ENCODE assay signal across 9 mouse cellular contexts in the genomic region with DNA sequence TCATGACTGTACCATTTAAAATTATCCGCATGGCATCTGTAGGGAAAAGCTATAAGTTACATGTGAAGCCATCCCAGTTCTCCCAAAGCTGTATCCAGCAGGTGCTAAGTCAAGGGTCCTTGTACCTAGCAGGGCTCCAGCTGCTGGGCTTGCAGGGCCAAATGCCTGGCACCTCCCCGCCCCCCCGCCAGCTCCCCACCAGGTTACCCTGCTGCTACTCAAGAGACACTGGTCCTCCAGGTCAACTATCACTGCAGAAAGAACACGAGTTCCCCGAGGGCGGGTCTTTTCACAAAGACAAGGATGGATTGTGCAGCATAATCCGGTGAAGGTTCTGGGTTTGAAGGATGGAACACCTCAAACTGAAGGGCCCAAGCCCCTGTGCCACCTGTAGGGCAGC. TPM values are rescaled to one million over a fixed set of nuclear protein-coding genes. Genes with fewer than 3 reads are reported as not detected.
DNase-seq lines count a peak whose midpoint lies in the region; ATAC-seq and TF ChIP-seq lines count a peak whose summit lies in the region.
"Had no signal": no experiment of that assay in that cellular context is flagged by ENCODE, and none has a peak within 500 bp of the region (broad histone marks: within the 10 kb centered on the region; RNA-seq: fewer than 3 reads in every experiment).

No protein-coding gene starts in this region.

- H3K36me3 ChIP-seq in kidney, postnatal 0 days (ENCODE audit: insufficient read depth, low read length), result no peaks in the 10 kb centered on the region
- no peaks in the 10 kb centered on the region for H3K36me3 ChIP-seq in forebrain, embryonic 10.5 days (replicated peaks)
- H3K36me3 ChIP-seq in intestine, postnatal 0 days (ENCODE audit: control insufficient read depth, insufficient read depth), result no peaks in the 10 kb centered on the region
- no peaks in the 10 kb centered on the region for H3K36me3 ChIP-seq in neural tube, embryonic 13.5 days

- H3K27me3 ChIP-seq in kidney, postnatal 0 days (ENCODE audit: insufficient read depth, low read length), result 0 out of 2 replicates have a peak, but pooled peaks cover 11% of the 10 kb centered on the region
- peaks cover 70% of the 10 kb centered on the region for H3K27me3 ChIP-seq in forebrain, embryonic 10.5 days (ENCODE audit: poor library complexity, severe bottlenecking)
- peaks cover 31% of the 10 kb centered on the region for H3K27me3 ChIP-seq in intestine, postnatal 0 days (replicated peaks; ENCODE audit: control insufficient read depth, insufficient read depth, low read length)
- peaks cover 31% of the 10 kb centered on the region for H3K27me3 ChIP-seq in neural tube, embryonic 13.5 days

- no peak for ATAC-seq in kidney, postnatal 0 days (replicated peaks; ENCODE audit: low FRiP score, low read depth)
- no peak for ATAC-seq in intestine, postnatal 0 days
- ATAC-seq in neural tube, embryonic 13.5 days (ENCODE audit: low read depth), result no peak
- no peak for ATAC-seq in granulocyte monocyte progenitor cell, adult 5-6 weeks (replicated peaks; ENCODE audit: poor library complexity, severe bottlenecking)

- no peak overlapping the region for H3K27ac ChIP-seq in kidney, postnatal 0 days
- no peak overlapping the region for H3K27ac ChIP-seq in forebrain, embryonic 10.5 days
- H3K27ac ChIP-seq in intestine, postnatal 0 days (ENCODE audit: low read depth, low read length), result no peak overlapping the region
- no peak overlapping the region for H3K27ac ChIP-seq in neural tube, embryonic 13.5 days (replicated peaks)

- 0 out of 2 replicates have a peak, but pooled peaks cover 5% of the 10 kb centered on the region for H3K4me1 ChIP-seq in kidney, postnatal 0 days (replicated peaks; ENCODE audit: insufficient read depth, low read length)
- H3K4me1 ChIP-seq in forebrain, embryonic 10.5 days, result peaks cover 21% of the 10 kb centered on the region
- 0 out of 2 replicates have a peak, but pooled peaks cover 3% of the 10 kb centered on the region for H3K4me1 ChIP-seq in intestine, postnatal 0 days (replicated peaks; ENCODE audit: control insufficient read depth, insufficient read depth, low read length)
- peaks cover 13% of the 10 kb centered on the region for H3K4me1 ChIP-seq in neural tube, embryonic 13.5 days (replicated peaks)

- 38% methylated on average over 7 of the region's 7 CpGs for WGBS in kidney, postnatal 0 days
- 34% methylated on average over 7 of the region's 7 CpGs for WGBS in forebrain, embryonic 10.5 days
- 44% methylated on average over 7 of the region's 7 CpGs for WGBS in intestine, postnatal 0 days
- WGBS in neural tube, embryonic 13.5 days, result 27% methylated on average over 7 of the region's 7 CpGs

- H3K9me3 ChIP-seq in kidney, postnatal 0 days (replicated peaks; ENCODE audit: low read length), result no peaks in the 10 kb centered on the region
- peaks cover 22% of the 10 kb centered on the region for H3K9me3 ChIP-seq in forebrain, embryonic 10.5 days
- H3K9me3 ChIP-seq in intestine, postnatal 0 days (ENCODE audit: control insufficient read depth), result no peaks in the 10 kb centered on the region
- no peaks in the 10 kb centered on the region for H3K9me3 ChIP-seq in neural tube, embryonic 13.5 days

- no peak for TF ChIP-seq CTCF in kidney, postnatal 0 days (IDR thresholded peaks at IDR 0.05; ENCODE audit: low read depth)
- TF ChIP-seq CTCF in intestine, postnatal 0 days (IDR thresholded peaks at IDR 0.05; ENCODE audit: low read depth), result no peak

- no peak for DNase-seq in kidney, postnatal 0 days (ENCODE audit: low spot score)
- DNase-seq in kidney, postnatal 25 days, result no peak
- no peak for DNase-seq in forebrain, embryonic 10.5 days (ENCODE audit: extremely low spot score, low spot score)
- DNase-seq in right cerebral cortex, postnatal 10 days (ENCODE audit: low spot score in 2 of 2), result no peak
- no peak for DNase-seq in right cerebral cortex, postnatal 36 days (ENCODE audit: low spot score in 2 of 2)
- DNase-seq: cerebellum, adult 11-12 months had no signal

- H3K4me3 ChIP-seq in kidney, postnatal 0 days (replicated peaks; ENCODE audit: low read depth, low read length), result peak overlapping the region; percentile 59
- H3K4me3 ChIP-seq in forebrain, embryonic 10.5 days, result peak overlapping the region; percentile 74
- peak overlapping the region; percentile 59 for H3K4me3 ChIP-seq in intestine, postnatal 0 days (ENCODE audit: low read depth, low read length)
- peak overlapping the region; percentile 53 for H3K4me3 ChIP-seq in neural tube, embryonic 13.5 days

- peak overlapping the region; percentile 98 for H3K4me2 ChIP-seq in kidney, postnatal 0 days (ENCODE audit: low read length)
- H3K4me2 ChIP-seq in intestine, postnatal 0 days (replicated peaks; ENCODE audit: low read depth), result peak overlapping the region; percentile 93
- H3K4me2 ChIP-seq in neural tube, embryonic 13.5 days, result peak overlapping the region; percentile 60

- H3K9ac ChIP-seq in kidney, postnatal 0 days (ENCODE audit: low read depth, low read length), result no peak overlapping the region
- H3K9ac ChIP-seq in intestine, postnatal 0 days (ENCODE audit: low read depth, low read length), result no peak overlapping the region
- peak overlapping the region; percentile 69 for H3K9ac ChIP-seq in neural tube, embryonic 13.5 days

RNA-seq across cellular contexts. Expression of gene Lrrc27, which starts 25.5 kb away (rescaled TPM):
- polyA plus RNA-seq in kidney, postnatal 0 days (2015; fragmentation: Nextera tagmentation; extraction: Ambion mirVana), result 2.1 and 4.1 TPM in 2 replicates
- polyA plus RNA-seq in forebrain, embryonic 10.5 days (2016; fragmentation: Nextera tagmentation; extraction: Ambion mirVana), result 5.1 and 7.1 TPM in 2 replicates
- 2.0 and 2.5 TPM in 2 replicates for polyA plus RNA-seq in intestine, postnatal 0 days (2015; fragmentation: Nextera tagmentation; extraction: Ambion mirVana)
- 5.2 and 5.4 TPM in 2 replicates for polyA plus RNA-seq in neural tube, embryonic 13.5 days (2015; fragmentation: Nextera tagmentation; extraction: Ambion mirVana)
- 7.4 TPM in 1 of 2 replicates, not detected in the other for total RNA-seq in granulocyte monocyte progenitor cell, adult 5-6 weeks (2014; fragmentation: Nextera tagmentation)
- total RNA-seq in granulocyte monocyte progenitor cell, adult 5-6 weeks (2017), result 0.56 and 3.5 TPM in 2 replicates

RNA-seq across cellular contexts. Expression of gene Stk32c, which starts 25.8 kb away (rescaled TPM):
- polyA plus RNA-seq in kidney, postnatal 0 days (2015; fragmentation: Nextera tagmentation; extraction: Ambion mirVana), result 0.19 and 0.25 TPM in 2 replicates
- 0.21 and 0.30 TPM in 2 replicates for polyA plus RNA-seq in forebrain, embryonic 10.5 days (2016; fragmentation: Nextera tagmentation; extraction: Ambion mirVana)
- 0.07 and 0.10 TPM in 2 replicates for polyA plus RNA-seq in intestine, postnatal 0 days (2015; fragmentation: Nextera tagmentation; extraction: Ambion mirVana)
- polyA plus RNA-seq in neural tube, embryonic 13.5 days (2015; fragmentation: Nextera tagmentation; extraction: Ambion mirVana), result 0.87 and 1.4 TPM in 2 replicates
- 0.28 TPM in 1 of 2 replicates, not detected in the other for total RNA-seq in granulocyte monocyte progenitor cell, adult 5-6 weeks (2014; fragmentation: Nextera tagmentation)
- not detected in 2 replicates for total RNA-seq in granulocyte monocyte progenitor cell, adult 5-6 weeks (2017)
